Mouse (Mus musculus): ENCODE measurements at regions not wholly inside any gene's neighbourhood (a gene's known extent, or its start where the extent isn't known, plus 50 kb on each side); places are given as distances from the start of the nearest gene placed in this dataset.

DNA sequence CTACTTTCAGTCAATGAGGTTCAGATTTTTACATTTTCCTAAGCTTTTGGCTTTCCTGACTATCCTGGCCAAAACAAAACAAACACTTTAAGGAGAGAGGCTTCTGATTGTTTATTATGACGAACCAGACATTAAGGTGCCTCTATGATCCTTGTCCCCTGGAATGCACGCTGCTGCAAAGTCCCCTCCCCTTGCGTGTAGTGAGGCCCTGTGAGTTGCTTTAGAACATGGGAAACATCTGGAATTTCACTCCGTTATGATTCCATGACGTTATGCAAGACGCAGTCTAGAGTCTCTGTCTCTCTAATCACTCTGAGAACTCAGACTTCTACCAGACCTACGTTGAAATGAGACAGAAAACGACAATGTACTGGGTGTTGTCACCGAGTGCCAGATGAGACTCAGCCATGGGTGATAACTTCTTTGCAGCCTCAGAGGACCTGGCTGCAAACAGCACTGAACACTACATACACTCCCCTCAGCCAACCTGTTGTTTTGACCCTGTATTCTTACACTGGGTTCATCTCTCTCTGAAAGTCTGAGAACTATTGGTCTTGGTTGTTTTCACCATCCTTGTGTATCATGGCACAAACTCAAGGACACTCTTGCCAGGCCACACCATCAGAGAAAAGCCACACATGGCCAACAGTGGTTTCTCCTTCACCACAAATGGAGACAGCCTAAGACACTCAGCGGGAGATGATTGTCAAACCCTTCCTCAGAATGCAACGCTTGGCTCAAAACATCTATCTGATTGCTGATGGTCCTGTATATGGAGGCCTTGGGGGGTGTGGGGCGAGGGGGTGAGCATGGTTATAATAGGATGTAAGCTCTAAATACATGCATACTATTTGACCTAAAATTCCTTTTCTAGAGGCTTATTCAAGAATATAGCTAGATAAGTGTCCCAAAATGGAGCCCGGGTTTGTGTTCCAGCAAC lies 236.5 kb upstream of the Klf3 start:
- Histone ChIP-seq H3K4me1 (ENCODE audit: control insufficient read depth, insufficient read depth, low read length) (no peaks in the 10 kb centered on the region), H3K27me3 (ENCODE audit: control insufficient read depth, insufficient read depth, low read length) (no peaks in the 10 kb centered on the region), H3K4me3 (replicated peaks; ENCODE audit: insufficient read depth, low read depth, low read length) (no peak overlapping the region), H3K27ac (ENCODE audit: insufficient read depth, low read length) (no peak overlapping the region)
- 90% methylated on average over 13 of the region's 13 CpGs for WGBS
- TF ChIP-seq POLR2A (IDR thresholded peaks at IDR 0.05; ENCODE audit: borderline replicate concordance, insufficient read depth, low read length) = no peak
- TF ChIP-seq CTCF (IDR thresholded peaks at IDR 0.05; ENCODE audit: borderline replicate concordance, insufficient read depth, low read depth, low read length) = no peak
- DNase-seq = no peak

DNA sequence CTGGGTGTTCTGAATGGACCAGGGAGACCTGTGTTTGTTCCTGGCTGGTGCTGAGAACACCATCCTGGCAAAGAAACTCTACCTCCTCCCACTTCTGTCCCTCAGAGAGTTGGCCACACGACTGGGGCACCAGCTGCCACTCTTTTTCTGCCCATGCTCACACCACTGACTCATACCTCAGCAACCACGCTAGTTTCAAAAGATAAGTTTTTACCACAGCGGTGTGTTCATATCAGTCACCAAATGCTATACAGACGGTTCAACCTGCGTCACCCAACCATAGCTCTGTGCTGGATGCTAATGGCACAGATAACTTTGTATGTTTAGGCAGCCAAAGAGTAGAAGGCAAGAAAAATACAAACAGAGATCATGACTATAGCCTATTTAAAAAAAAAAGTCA lies 235.4 kb upstream of the Klf3 start:
- Histone ChIP-seq H3K27ac (ENCODE audit: insufficient read depth, low read length) (no peak overlapping the region), H3K27me3 (ENCODE audit: control insufficient read depth, insufficient read depth, low read length) (no peaks in the 10 kb centered on the region), H3K4me3 (replicated peaks; ENCODE audit: insufficient read depth, low read depth, low read length) (no peak overlapping the region), H3K4me1 (ENCODE audit: control insufficient read depth, insufficient read depth, low read length) (no peaks in the 10 kb centered on the region)
- no peak for DNase-seq
- 57% methylated on average over 5 of the region's 5 CpGs for WGBS
- TF ChIP-seq POLR2A (IDR thresholded peaks at IDR 0.05; ENCODE audit: borderline replicate concordance, insufficient read depth, low read length) (no peak), CTCF (IDR thresholded peaks at IDR 0.05; ENCODE audit: borderline replicate concordance, insufficient read depth, low read depth, low read length) (no peak)

DNA sequence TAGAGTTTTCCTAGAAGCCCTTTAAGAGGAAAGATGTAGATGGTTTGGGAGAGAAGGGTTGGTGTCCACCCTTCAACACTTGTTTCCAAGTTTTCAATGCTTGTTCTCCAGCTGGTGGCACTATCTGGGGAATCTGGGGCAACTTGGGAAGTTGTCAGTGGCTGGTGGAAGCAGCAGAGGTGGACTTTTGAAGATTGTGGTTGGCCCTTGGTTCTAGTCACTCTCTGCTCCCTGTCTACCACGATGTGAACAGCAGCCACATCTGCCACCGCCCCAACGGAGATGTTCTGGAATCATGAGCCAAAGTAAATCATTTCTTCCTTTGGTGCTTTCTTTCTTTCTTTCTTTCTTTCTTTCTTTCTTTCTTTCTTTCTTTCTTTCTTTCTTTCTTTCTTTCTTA lies 234.9 kb upstream of the Klf3 start:
- 90% methylated on average over 3 of the region's 3 CpGs for WGBS

DNA sequence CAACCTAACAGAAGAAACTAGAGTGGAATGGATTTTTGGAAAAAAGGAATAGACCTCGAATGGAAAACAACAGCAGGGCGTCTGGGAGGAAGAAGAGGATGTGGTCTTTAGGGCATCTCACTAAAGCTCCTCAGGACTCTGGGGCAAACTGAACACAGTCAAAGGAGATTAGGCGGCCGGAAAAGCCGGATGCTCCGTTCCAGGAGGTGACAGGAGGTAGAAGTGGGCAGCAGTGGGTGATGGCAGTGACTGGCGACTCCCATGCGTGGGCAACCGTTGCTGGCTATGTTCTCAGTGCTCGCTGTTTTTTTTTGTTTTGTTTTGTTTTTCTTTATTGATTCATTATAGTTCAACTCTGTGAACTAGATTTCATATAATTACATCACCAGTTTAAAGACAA lies 228.8 kb upstream of the Klf3 start:
- 80% methylated on average over 10 of the region's 10 CpGs for WGBS
- no peaks in the 10 kb centered on the region for H3K4me1 ChIP-seq (ENCODE audit: control insufficient read depth, insufficient read depth, low read length)
- H3K4me3 ChIP-seq (replicated peaks; ENCODE audit: insufficient read depth, low read depth, low read length) = no peak overlapping the region
- no peaks in the 10 kb centered on the region for H3K27me3 ChIP-seq (ENCODE audit: control insufficient read depth, insufficient read depth, low read length)
- no peak overlapping the region for H3K27ac ChIP-seq (ENCODE audit: insufficient read depth, low read length)
- no peak for DNase-seq
- no peak for TF ChIP-seq CTCF (IDR thresholded peaks at IDR 0.05; ENCODE audit: borderline replicate concordance, insufficient read depth, low read depth, low read length)
- TF ChIP-seq POLR2A (IDR thresholded peaks at IDR 0.05; ENCODE audit: borderline replicate concordance, insufficient read depth, low read length) = no peak

More for the DNA sequence above, 234.9 kb upstream of the Klf3 start:
- no peak for DNase-seq
- no peak for TF ChIP-seq POLR2A (IDR thresholded peaks at IDR 0.05; ENCODE audit: borderline replicate concordance, insufficient read depth, low read length)
- TF ChIP-seq CTCF (IDR thresholded peaks at IDR 0.05; ENCODE audit: borderline replicate concordance, insufficient read depth, low read depth, low read length) = no peak
- Histone ChIP-seq H3K27me3 (ENCODE audit: control insufficient read depth, insufficient read depth, low read length) (no peaks in the 10 kb centered on the region), H3K4me3 (replicated peaks; ENCODE audit: insufficient read depth, low read depth, low read length) (no peak overlapping the region), H3K4me1 (ENCODE audit: control insufficient read depth, insufficient read depth, low read length) (no peaks in the 10 kb centered on the region), H3K27ac (ENCODE audit: insufficient read depth, low read length) (no peak overlapping the region)

DNA sequence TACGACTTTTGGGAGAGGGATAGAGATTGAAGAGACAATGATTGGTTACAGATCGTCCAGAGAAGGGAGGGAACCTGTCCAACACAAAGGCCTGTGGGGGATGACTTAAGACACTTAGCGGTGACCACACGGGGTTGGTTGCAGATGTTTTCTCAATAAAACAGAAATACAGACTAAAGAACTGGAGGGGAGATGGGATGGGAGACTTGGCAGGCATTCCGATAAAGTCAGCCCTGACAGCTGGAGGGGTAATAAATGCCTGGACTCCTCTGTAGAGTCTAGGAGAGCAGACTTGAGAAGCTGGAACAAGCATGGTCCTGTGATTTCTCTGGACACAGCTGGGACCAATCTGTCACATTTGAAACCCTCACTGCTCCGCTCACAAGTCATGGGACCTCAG lies 227.3 kb upstream of the Klf3 start:
- no peak overlapping the region for H3K27ac ChIP-seq (ENCODE audit: insufficient read depth, low read length)
- no peak for DNase-seq
- 74% methylated on average over 6 of the region's 6 CpGs for WGBS
- H3K4me3 ChIP-seq (replicated peaks; ENCODE audit: insufficient read depth, low read depth, low read length) = no peak overlapping the region
- no peaks in the 10 kb centered on the region for H3K4me1 ChIP-seq (ENCODE audit: control insufficient read depth, insufficient read depth, low read length)
- no peak for TF ChIP-seq POLR2A (IDR thresholded peaks at IDR 0.05; ENCODE audit: borderline replicate concordance, insufficient read depth, low read length)
- no peak for TF ChIP-seq CTCF (IDR thresholded peaks at IDR 0.05; ENCODE audit: borderline replicate concordance, insufficient read depth, low read depth, low read length)
- no peaks in the 10 kb centered on the region for H3K27me3 ChIP-seq (ENCODE audit: control insufficient read depth, insufficient read depth, low read length)

DNA sequence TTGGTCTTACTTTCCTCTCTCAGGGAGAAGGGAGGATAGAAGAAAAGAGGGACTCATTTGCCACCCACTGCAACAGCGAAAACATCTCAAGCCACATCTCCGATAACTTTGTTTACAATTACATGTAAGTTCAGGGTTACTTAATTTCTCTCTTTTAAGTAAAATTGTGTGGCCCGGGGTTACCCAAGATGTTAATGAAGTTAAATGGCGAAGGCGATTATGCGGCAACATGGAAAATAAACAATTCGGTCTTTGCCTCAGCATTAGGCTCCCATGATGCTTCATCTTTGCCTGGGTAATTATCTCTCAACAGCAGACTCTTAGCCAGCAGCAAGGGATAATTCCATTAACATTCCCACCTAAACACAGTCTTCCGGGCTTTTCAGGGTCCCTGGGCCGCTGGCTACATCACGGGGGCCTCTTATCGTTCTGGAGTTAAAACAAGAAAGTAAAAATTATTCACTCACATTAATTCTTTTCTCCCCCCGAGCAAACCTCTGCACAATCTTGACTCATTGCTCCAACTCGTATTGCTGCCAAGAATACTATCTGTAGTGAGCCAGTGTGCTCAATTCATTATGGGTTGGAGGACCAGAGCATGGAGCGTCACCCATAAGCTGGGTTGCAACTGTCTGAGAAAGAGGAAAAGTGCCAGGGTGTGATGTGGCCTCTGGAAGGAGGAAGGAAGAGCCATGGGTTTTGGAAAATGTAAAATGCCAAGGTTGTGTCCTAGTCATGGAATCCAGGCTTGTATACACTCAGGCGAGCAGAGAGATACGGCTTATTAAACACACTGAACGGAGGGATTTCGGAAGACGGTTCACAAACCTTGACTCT lies 226.5 kb upstream of the Klf3 start:
- H3K4me1 ChIP-seq (ENCODE audit: control insufficient read depth, insufficient read depth, low read length) = no peaks in the 10 kb centered on the region
- H3K27ac ChIP-seq (ENCODE audit: insufficient read depth, low read length) = no peak overlapping the region
- H3K4me3 ChIP-seq (replicated peaks; ENCODE audit: insufficient read depth, low read depth, low read length) = no peak overlapping the region
- TF ChIP-seq CTCF (IDR thresholded peaks at IDR 0.05; ENCODE audit: borderline replicate concordance, insufficient read depth, low read depth, low read length) = no peak
- TF ChIP-seq POLR2A (IDR thresholded peaks at IDR 0.05; ENCODE audit: borderline replicate concordance, insufficient read depth, low read length) = no peak
- H3K27me3 ChIP-seq (ENCODE audit: control insufficient read depth, insufficient read depth, low read length) = no peaks in the 10 kb centered on the region
- 87% methylated on average over 19 of the region's 19 CpGs for WGBS
- DNase-seq = no peak

DNA sequence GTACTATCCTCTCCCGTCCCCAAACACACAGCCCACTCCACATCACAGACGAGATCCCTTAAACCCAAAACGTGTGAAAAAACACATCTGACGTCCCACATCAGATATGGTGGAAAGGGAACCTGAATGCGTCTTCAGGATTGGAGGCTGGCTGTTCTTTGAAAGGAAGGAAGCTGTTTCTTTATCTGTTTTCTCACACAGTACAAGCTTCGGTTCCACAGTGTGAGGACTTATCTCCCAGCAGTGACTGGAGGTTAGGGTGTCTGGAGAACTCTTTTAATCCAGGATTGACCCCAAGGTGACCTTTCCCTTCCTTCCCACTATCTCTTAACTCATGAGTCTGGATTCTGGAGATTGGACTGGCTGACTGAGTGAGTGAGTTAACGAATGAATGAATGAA lies 225.8 kb upstream of the Klf3 start:
- WGBS = 91% methylated on average over 7 of the region's 7 CpGs
- Histone ChIP-seq H3K4me3 (replicated peaks; ENCODE audit: insufficient read depth, low read depth, low read length) (no peak overlapping the region), H3K27me3 (ENCODE audit: control insufficient read depth, insufficient read depth, low read length) (no peaks in the 10 kb centered on the region), H3K4me1 (ENCODE audit: control insufficient read depth, insufficient read depth, low read length) (no peaks in the 10 kb centered on the region), H3K27ac (ENCODE audit: insufficient read depth, low read length) (no peak overlapping the region)
- TF ChIP-seq CTCF (IDR thresholded peaks at IDR 0.05; ENCODE audit: borderline replicate concordance, insufficient read depth, low read depth, low read length) (no peak), POLR2A (IDR thresholded peaks at IDR 0.05; ENCODE audit: borderline replicate concordance, insufficient read depth, low read length) (no peak)
- no peak for DNase-seq
